Mouse (Mus musculus): ENCODE measurements at regions not wholly inside any gene's neighbourhood (a gene's known extent, or its start where the extent isn't known, plus 50 kb on each side); places are given as distances from the start of the nearest gene placed in this dataset.

DNA sequence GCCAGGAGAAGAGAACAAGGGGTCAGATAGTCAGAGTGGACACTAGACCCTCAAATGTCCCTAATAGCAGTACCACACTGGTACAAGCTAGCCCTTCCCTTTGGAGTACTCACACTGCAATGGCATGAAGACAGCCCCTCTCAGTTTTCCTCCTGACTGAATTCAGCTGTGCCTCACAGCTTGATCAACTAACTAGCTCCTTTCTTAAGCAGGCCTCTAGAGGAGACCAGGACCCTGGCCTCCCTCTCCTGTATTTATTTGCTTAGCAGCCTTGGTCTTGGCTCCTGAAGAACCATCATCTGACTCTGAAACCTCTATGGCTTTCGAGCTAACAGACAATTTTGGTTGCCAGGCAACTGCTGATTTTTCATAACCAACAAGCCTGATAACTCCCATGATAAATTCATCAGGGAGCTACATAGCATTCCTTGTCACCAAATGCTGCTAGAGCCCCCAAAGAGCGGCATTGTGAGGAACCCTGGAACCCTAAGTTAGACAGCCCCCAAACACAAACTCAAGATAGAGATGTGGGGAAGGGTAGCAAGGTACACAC is 440.4 kb upstream of the Zdhhc25 start:
- Histone ChIP-seq H3K27me3 (replicated peaks) (no peaks in the 10 kb centered on the region), H3K4me3 (replicated peaks) (no peak overlapping the region), H3K4me1 (no peaks in the 10 kb centered on the region), H3K36me3 (replicated peaks; ENCODE audit: low read length) (no peaks in the 10 kb centered on the region), H3K9me3 (peaks cover 59% of the 10 kb centered on the region)
- TF ChIP-seq FLI1 (IDR thresholded peaks at IDR 0.05; ENCODE audit: low read length) (no peak), GATA1 (IDR thresholded peaks at IDR 0.05; ENCODE audit: borderline replicate concordance, low read length) (no peak)

DNA sequence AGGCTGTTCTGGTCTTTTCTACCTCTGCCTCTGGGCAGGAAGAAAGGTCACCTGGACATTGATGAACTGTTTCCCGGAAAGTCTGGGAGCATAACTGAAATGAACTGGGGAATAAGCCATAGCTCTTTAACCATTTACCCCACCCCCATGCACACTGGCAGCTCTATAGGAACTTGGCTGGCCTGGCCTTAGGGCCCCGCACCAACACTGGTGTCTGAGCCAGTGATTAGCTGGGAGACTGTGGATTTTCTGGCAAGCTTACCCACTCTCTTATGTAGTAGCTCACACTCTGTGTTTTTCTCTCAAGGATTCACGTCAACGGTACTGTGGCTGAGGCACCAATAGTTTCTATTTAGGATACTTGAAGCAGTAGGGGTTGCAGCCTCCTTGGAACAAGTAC is 439.8 kb upstream of the Zdhhc25 start:
- no peaks in the 10 kb centered on the region for H3K27me3 ChIP-seq (replicated peaks)
- no peaks in the 10 kb centered on the region for H3K36me3 ChIP-seq (replicated peaks; ENCODE audit: low read length)
- H3K4me1 ChIP-seq = no peaks in the 10 kb centered on the region
- no peak for TF ChIP-seq FLI1 (IDR thresholded peaks at IDR 0.05; ENCODE audit: low read length)
- no peak for TF ChIP-seq GATA1 (IDR thresholded peaks at IDR 0.05; ENCODE audit: borderline replicate concordance, low read length)
- peaks cover 53% of the 10 kb centered on the region for H3K9me3 ChIP-seq
- no peak overlapping the region for H3K4me3 ChIP-seq (replicated peaks)

DNA sequence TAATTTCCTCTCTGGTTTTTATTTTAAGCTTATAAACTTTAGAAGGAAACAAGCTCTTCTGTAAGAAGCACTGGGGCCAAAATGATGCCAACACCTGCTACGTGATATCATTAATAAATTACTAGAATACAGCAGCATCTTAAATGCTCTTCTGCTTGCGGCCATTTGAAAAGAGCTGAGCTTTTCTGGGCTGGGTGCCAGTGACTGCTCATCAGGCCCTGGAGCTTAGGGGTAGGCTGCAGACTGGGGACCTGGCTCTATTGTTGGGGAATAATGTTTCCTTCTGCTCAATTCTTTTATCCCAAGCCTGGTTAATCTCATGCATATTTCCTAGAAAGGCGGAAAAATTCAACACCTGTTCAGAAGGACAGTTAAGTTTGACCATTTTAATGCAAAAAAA is 436.7 kb upstream of the Zdhhc25 start:
- no peaks in the 10 kb centered on the region for H3K27me3 ChIP-seq (replicated peaks)

DNA sequence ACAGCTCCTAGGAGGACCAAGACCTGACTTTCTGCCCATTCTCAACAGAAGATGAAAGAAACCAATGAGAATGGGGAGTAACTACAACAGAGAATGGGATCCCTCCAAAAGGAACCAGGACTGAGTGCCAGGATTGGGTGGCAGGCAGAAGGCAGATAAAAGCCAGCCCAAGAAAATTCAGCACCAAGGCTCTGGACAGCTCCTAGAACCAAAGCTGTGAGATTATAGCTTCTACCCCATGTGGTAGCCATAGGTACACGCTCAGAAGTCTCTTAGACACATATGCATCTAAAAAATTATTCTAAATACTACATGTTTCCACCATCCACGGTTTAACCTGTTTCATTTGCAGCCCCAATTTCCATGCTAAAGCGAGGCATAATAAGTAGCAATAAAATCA is 425.8 kb upstream of the Zdhhc25 start:
- H3K9me3 ChIP-seq = peaks cover 54% of the 10 kb centered on the region
- no peaks in the 10 kb centered on the region for H3K27me3 ChIP-seq (replicated peaks)
- TF ChIP-seq GATA1 (IDR thresholded peaks at IDR 0.05; ENCODE audit: borderline replicate concordance, low read length) (no peak), FLI1 (IDR thresholded peaks at IDR 0.05; ENCODE audit: low read length) (no peak)
- H3K36me3 ChIP-seq (replicated peaks; ENCODE audit: low read length) = no peaks in the 10 kb centered on the region
- H3K4me3 ChIP-seq (replicated peaks) = no peak overlapping the region
- no peaks in the 10 kb centered on the region for H3K4me1 ChIP-seq

More for the DNA sequence above, 436.7 kb upstream of the Zdhhc25 start:
- no peak overlapping the region for H3K4me3 ChIP-seq (replicated peaks)
- H3K9me3 ChIP-seq = peaks cover 34% of the 10 kb centered on the region
- no peaks in the 10 kb centered on the region for H3K36me3 ChIP-seq (replicated peaks; ENCODE audit: low read length)
- no peak for TF ChIP-seq GATA1 (IDR thresholded peaks at IDR 0.05; ENCODE audit: borderline replicate concordance, low read length)
- no peaks in the 10 kb centered on the region for H3K4me1 ChIP-seq

DNA sequence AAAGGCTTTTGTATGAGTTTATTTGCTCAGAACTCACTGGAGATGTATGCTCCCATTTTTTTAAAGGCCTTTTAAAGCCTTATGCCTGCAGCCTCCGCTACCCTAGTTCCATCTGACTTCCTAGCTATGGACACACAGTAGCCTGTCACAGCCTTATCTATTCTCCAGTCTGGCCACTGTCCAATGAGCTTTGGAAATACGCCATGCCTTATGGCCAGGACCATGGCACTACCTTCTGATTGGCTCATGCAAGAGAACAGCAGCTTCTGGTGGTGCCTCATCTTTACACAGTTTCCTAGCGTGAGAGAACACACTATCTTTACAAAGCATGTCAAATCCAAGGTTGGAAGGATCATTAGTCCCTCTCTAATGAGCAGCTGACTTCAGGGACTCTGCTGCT is 424.1 kb upstream of the Zdhhc25 start:
- H3K36me3 ChIP-seq (replicated peaks; ENCODE audit: low read length) = no peaks in the 10 kb centered on the region
- H3K27me3 ChIP-seq (replicated peaks) = no peaks in the 10 kb centered on the region
- no peak overlapping the region for H3K4me3 ChIP-seq (replicated peaks)
- TF ChIP-seq GATA1 (IDR thresholded peaks at IDR 0.05; ENCODE audit: borderline replicate concordance, low read length) (no peak), FLI1 (IDR thresholded peaks at IDR 0.05; ENCODE audit: low read length) (no peak)
- peaks cover 64% of the 10 kb centered on the region for H3K9me3 ChIP-seq
- no peaks in the 10 kb centered on the region for H3K4me1 ChIP-seq

DNA sequence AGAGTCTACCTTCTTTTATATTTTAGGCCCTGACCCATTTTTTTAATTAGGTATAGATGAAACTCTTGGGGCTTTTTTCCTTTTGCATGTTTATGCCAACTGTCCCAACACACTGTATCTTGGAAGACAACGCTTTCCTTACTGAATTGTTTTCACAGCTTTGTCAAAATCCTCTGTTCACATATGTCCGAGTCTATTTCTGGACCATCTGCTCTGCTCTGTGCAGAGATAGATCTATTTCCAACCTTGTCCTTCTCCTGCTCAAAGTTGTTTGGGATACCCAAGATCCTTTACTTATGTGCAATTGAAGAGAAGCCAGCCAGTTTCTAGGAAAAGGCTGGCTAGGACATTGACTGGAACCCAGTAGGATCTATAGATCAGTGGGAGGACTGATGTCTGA is 403.6 kb upstream of the Zdhhc25 start:
- TF ChIP-seq GATA1 (IDR thresholded peaks at IDR 0.05; ENCODE audit: borderline replicate concordance, low read length) (no peak), FLI1 (IDR thresholded peaks at IDR 0.05; ENCODE audit: low read length) (no peak)
- H3K27me3 ChIP-seq (replicated peaks) = no peaks in the 10 kb centered on the region
- H3K9me3 ChIP-seq = peaks cover 31% of the 10 kb centered on the region
- H3K4me3 ChIP-seq (replicated peaks) = no peak overlapping the region
- no peaks in the 10 kb centered on the region for H3K4me1 ChIP-seq
- H3K36me3 ChIP-seq (replicated peaks; ENCODE audit: low read length) = no peaks in the 10 kb centered on the region

DNA sequence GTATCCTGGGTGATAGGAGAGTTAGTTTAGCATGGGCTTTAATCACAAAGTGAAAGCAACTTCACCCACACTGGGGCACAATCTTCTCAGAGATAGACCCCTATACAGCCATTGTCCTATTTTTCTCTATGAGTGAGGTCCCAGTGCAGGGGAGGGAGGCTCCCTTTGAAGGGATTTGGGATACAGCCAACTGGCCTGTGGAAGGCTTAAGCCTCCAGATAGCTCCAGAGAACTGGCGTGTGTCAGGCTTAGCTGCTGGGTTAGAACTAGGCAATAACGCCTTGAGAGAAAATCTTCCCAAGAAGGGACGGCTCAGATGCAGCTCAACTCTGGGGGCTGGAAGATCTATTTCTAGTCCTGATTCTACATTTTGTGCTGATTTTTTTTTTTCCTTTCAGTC is 397.4 kb upstream of the Zdhhc25 start:
- Histone ChIP-seq H3K36me3 (replicated peaks; ENCODE audit: low read length) (no peaks in the 10 kb centered on the region), H3K9me3 (peaks cover 50% of the 10 kb centered on the region), H3K4me1 (no peaks in the 10 kb centered on the region), H3K27me3 (replicated peaks) (no peaks in the 10 kb centered on the region), H3K4me3 (replicated peaks) (no peak overlapping the region)
- TF ChIP-seq GATA1 (IDR thresholded peaks at IDR 0.05; ENCODE audit: borderline replicate concordance, low read length) = no peak
- TF ChIP-seq FLI1 (IDR thresholded peaks at IDR 0.05; ENCODE audit: low read length) = no peak

DNA sequence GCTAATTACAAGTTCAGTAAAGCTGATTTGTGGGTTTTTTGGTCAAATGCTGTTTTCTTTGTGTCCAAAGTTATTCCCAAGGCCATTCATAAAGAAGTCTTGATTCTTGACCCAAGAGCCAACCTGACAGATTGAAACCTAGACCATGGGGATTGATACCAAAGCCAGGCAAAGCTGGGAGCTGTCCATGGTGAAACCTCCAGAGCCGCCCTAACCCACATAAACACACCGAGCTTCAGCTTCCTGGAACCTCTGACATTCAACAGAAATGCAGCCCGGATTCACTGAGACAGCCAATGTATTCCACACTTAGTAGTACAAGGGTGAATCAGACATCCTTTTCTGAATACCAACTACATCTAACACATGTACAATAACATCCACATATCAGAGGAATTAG is 386.7 kb upstream of the Zdhhc25 start:
- Histone ChIP-seq H3K4me1 (no peaks in the 10 kb centered on the region), H3K27me3 (replicated peaks) (no peaks in the 10 kb centered on the region), H3K4me3 (replicated peaks) (no peak overlapping the region), H3K36me3 (replicated peaks; ENCODE audit: low read length) (no peaks in the 10 kb centered on the region), H3K9me3 (peaks cover 36% of the 10 kb centered on the region)
- no peak for TF ChIP-seq GATA1 (IDR thresholded peaks at IDR 0.05; ENCODE audit: borderline replicate concordance, low read length)
- no peak for TF ChIP-seq FLI1 (IDR thresholded peaks at IDR 0.05; ENCODE audit: low read length)

DNA sequence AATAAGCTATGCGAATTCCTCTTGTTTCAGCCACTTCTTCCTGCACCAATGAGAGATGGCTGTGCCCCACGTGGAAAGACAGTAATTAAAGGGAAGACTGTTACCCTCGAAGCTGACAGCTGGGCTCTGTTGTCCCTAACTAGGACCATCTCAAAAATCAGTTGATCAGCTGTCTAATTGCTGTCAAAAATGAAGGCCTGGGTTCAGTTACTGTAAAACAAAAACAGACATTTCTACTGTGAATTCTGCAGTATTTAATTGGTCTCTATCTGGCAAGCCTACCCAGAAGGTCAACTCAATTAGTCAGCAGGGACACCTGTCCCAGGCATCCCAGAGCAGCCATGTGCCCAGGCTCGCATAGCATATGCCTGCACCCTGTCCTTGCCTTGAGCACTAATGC is 385.8 kb upstream of the Zdhhc25 start:
- TF ChIP-seq FLI1 (IDR thresholded peaks at IDR 0.05; ENCODE audit: low read length) (no peak), GATA1 (IDR thresholded peaks at IDR 0.05; ENCODE audit: borderline replicate concordance, low read length) (no peak)
- H3K4me1 ChIP-seq = no peaks in the 10 kb centered on the region
- H3K9me3 ChIP-seq = peaks cover 30% of the 10 kb centered on the region
- H3K36me3 ChIP-seq (replicated peaks; ENCODE audit: low read length) = no peaks in the 10 kb centered on the region
- no peaks in the 10 kb centered on the region for H3K27me3 ChIP-seq (replicated peaks)
- H3K4me3 ChIP-seq (replicated peaks) = no peak overlapping the region

DNA sequence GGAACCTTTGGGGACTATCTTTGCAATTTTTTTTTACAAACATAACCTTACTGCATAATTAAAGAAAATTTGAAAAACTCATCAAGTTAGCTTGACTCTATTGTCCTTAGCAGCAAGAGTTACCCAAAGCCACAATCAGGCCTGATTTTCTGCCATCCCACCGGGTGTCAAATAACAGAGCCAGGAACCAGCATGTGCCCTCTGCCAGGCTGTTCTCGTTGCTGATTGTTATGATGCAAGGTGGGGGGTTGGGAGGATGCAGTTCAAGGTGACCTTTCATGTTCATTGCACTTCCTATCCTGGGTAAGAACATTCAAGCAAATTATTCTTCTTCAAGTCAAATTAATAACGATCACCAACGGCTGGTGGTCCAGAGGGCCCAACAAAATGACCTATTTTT is 370.6 kb upstream of the Zdhhc25 start:
- peaks cover 39% of the 10 kb centered on the region for H3K9me3 ChIP-seq

DNA sequence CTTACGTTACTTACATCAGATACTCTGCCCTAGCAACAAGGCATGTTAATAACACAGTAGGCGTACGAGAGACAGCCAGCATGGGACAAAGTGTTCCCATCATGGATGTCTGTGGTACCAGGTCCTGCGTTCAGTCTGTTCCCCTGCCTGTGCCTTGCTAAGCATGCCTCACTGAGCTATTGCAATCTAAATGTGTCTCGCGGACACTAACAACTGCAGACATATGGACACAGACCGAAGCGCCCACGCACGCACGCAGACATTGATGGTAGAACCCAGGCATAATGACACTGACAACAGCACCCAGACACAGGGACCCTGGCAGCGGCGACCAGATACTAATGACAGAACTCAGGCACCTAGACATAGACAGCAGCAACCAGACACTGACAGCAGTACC is 355.5 kb upstream of the Zdhhc25 start:
- no peaks in the 10 kb centered on the region for H3K4me1 ChIP-seq
- no peaks in the 10 kb centered on the region; the same call in 1 of the 2 replicates for H3K9me3 ChIP-seq
- TF ChIP-seq FLI1 (IDR thresholded peaks at IDR 0.05; ENCODE audit: low read length) (no peak), GATA1 (IDR thresholded peaks at IDR 0.05; ENCODE audit: borderline replicate concordance, low read length) (no peak)
- no peaks in the 10 kb centered on the region for H3K27me3 ChIP-seq (replicated peaks)
- no peaks in the 10 kb centered on the region for H3K36me3 ChIP-seq (replicated peaks; ENCODE audit: low read length)
- H3K4me3 ChIP-seq (replicated peaks) = no peak overlapping the region

More for the DNA sequence above, 370.6 kb upstream of the Zdhhc25 start:
- no peak overlapping the region for H3K4me3 ChIP-seq (replicated peaks)
- H3K27me3 ChIP-seq (replicated peaks) = no peaks in the 10 kb centered on the region
- H3K36me3 ChIP-seq (replicated peaks; ENCODE audit: low read length) = no peaks in the 10 kb centered on the region
- H3K4me1 ChIP-seq = no peaks in the 10 kb centered on the region
- TF ChIP-seq FLI1 (IDR thresholded peaks at IDR 0.05; ENCODE audit: low read length) (no peak), GATA1 (IDR thresholded peaks at IDR 0.05; ENCODE audit: borderline replicate concordance, low read length) (no peak)
